Mouse (Mus musculus) C2C12 (cell line): ENCODE measurements at regions not wholly inside any gene's neighbourhood (a gene's known extent, or its start where the extent isn't known, plus 50 kb on each side); places are given as distances from the start of the nearest gene placed in this dataset.

Experiments
- H3K27me3 ChIP-seq: one replicate; pipeline ENCODE4 v1.6.1; 2011; ENCODE audit not compliant: control insufficient read depth, insufficient read depth, insufficient read length
- H3K36me3 ChIP-seq: one replicate; pipeline ENCODE4 v1.6.1; 2011; ENCODE audit not compliant: control insufficient read depth, insufficient read depth
- H3K4me3 ChIP-seq: one replicate; pipeline ENCODE4 v1.5.1; 2011; ENCODE audit warnings: mild to moderate bottlenecking, control low read depth; ENCODE audit not compliant: poor library complexity, insufficient read depth, severe bottlenecking
- H3K79me2 ChIP-seq: one replicate; pipeline ENCODE4 v1.6.1; 2011; ENCODE audit not compliant: control insufficient read depth, insufficient read depth
- H3K79me3 ChIP-seq: one replicate; pipeline ENCODE4 v1.6.1; 2011; ENCODE audit warnings: low read depth, control low read depth
- H3ac ChIP-seq: one replicate; pipeline ENCODE3; 2011; ENCODE audit warnings: low read depth; ENCODE audit not compliant: control insufficient read depth, insufficient read length
- CEBPB ChIP-seq: IDR thresholded peaks from one replicate; pipeline ENCODE4 v1.6.1; 2011; ENCODE audit warnings: low read depth, mild to moderate bottlenecking, control low read depth, moderate library complexity
- CTCF ChIP-seq: IDR thresholded peaks from one replicate; pipeline ENCODE4 v1.5.1; 2011; ENCODE audit not compliant: control insufficient read depth, insufficient read depth, insufficient read length
- FOSL1 ChIP-seq: IDR thresholded peaks from one replicate; pipeline ENCODE4 v1.8.0; 2011; ENCODE audit warnings: mild to moderate bottlenecking, low read length; ENCODE audit not compliant: poor library complexity, insufficient read depth, severe bottlenecking
- MAX ChIP-seq: IDR thresholded peaks from one replicate; pipeline ENCODE4 v1.6.1; 2011; ENCODE audit warnings: mild to moderate bottlenecking, control low read depth
- MYOD1 ChIP-seq: IDR thresholded peaks from one replicate; pipeline ENCODE4 v1.6.1; 2011; ENCODE audit warnings: low read depth; ENCODE audit not compliant: control insufficient read depth, insufficient read length
- MYOG ChIP-seq: IDR thresholded peaks from one replicate; pipeline ENCODE4 v1.6.1; 2011; ENCODE audit not compliant: control insufficient read depth, insufficient read length; ENCODE audit errors: extremely low read depth
- USF1 ChIP-seq: IDR thresholded peaks from one replicate; pipeline ENCODE4 v1.6.1; 2011; ENCODE audit warnings: low read depth, mild to moderate bottlenecking, control low read depth, moderate library complexity

GRCm38 (mm10) chr2:50815541-50815940 is 333.4 kb downstream of the Rnd3 start:
- H3K27me3 ChIP-seq: no peaks in the 10 kb centered on the region
- H3K4me3 ChIP-seq: no peak overlapping the region
- no peaks in the 10 kb centered on the region for H3K79me2 ChIP-seq
- no peak overlapping the region for H3ac ChIP-seq
- H3K79me3 ChIP-seq: no peaks in the 10 kb centered on the region
- TF ChIP-seq CEBPB: no peak
- H3K36me3 ChIP-seq: no peaks in the 10 kb centered on the region

DNA sequence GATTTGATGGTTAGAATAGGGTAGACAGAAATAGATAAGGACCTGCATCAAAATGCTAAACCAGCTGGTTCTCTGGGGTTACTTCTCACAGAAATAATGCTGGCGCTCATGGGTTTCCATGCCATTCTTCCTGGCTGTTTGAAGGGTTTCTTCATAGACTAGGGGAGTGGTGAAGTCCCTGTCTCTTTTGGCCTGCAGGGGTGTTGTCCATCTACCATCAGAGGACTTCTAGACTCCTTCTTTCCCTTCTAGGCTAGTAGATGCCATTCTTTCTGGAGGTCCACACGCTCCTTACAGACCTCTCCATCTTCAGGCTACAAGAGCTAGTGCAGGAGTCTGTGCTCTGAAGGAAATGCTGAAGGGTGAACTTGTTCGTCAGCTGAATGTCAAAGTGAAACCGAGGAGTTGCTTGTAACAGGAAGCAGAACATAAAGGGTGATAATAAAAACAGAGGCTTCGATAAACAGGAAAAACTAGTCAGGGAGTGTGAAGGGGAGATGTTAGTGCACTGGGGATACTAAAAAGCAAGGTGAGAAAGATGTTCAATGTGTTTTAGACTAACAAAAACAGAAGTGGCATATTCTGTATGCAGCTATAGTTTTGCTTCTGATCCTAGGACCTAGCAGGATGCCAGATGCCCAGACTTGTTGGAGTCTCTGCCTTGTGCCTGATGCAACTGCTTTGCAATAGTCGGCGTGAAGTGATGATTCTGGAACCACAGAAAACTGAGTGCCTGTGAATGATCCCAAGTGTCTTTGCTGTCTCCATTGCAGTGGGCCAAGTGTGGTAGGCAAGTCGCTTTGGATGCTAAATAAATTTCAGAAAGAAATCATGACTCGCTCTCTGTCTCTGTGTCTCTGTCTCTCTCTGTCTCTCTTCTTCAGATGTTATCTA is 335.1 kb downstream of the Rnd3 start:
- H3ac ChIP-seq: no peak overlapping the region
- H3K36me3 ChIP-seq: no peaks in the 10 kb centered on the region
- TF ChIP-seq MYOD1 (no peak), CTCF (no peak), MYOG (no peak), CEBPB (no peak), USF1 (no peak), FOSL1 (no peak), MAX (no peak)
- no peaks in the 10 kb centered on the region for H3K27me3 ChIP-seq
- no peaks in the 10 kb centered on the region for H3K79me2 ChIP-seq
- no peaks in the 10 kb centered on the region for H3K79me3 ChIP-seq
- no peak overlapping the region for H3K4me3 ChIP-seq

DNA sequence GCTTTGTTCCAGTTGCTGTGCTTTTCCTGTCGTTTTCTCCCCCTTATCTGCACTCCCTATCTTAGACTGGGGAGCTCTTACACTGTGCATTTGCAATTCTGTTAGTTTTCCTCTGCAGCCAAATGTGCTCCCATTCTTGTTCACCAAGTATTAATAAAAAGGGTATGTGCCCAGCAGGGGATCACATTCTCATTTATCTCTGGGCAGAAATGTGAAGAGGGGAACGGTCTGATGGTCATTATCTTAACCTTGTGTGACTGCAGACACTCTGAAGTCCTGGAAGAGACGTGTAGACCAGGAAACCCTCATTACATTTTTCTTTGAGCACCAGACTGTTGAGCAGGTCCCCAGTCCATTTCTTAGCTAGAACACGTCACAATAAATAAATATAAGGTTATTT is 336.6 kb downstream of the Rnd3 start:
- TF ChIP-seq MYOD1 (no peak), CTCF (no peak), CEBPB (no peak), MYOG (no peak), USF1 (no peak), MAX (no peak), FOSL1 (no peak)
- no peaks in the 10 kb centered on the region for H3K79me2 ChIP-seq
- H3K4me3 ChIP-seq: no peak overlapping the region
- H3K27me3 ChIP-seq: no peaks in the 10 kb centered on the region
- no peaks in the 10 kb centered on the region for H3K36me3 ChIP-seq
- H3ac ChIP-seq: no peak overlapping the region
- H3K79me3 ChIP-seq: no peaks in the 10 kb centered on the region

- Histone ChIP-seq H3K79me2 (no peaks in the 10 kb centered on the region), H3K36me3 (no peaks in the 10 kb centered on the region), H3K27me3 (no peaks in the 10 kb centered on the region), H3K4me3 (no peak overlapping the region), H3K79me3 (no peaks in the 10 kb centered on the region), H3ac (no peak overlapping the region)
- no peak for TF ChIP-seq USF1
- no peak for TF ChIP-seq MYOD1
- TF ChIP-seq FOSL1: no peak
- no peak for TF ChIP-seq CTCF
- no peak for TF ChIP-seq CEBPB
- TF ChIP-seq MYOG: no peak
- TF ChIP-seq MAX: no peak
These were observed 338.4 kb downstream of the Rnd3 start for GRCm38 (mm10) chr2:50810336-50811066.

- no peak for TF ChIP-seq CEBPB
- TF ChIP-seq MYOG: no peak
- TF ChIP-seq USF1: no peak
- H3K79me2 ChIP-seq: no peaks in the 10 kb centered on the region
- no peaks in the 10 kb centered on the region for H3K79me3 ChIP-seq
- no peak overlapping the region for H3K4me3 ChIP-seq
- no peak overlapping the region for H3ac ChIP-seq
- no peaks in the 10 kb centered on the region for H3K27me3 ChIP-seq
- H3K36me3 ChIP-seq: no peaks in the 10 kb centered on the region
These were observed 339.1 kb downstream of the Rnd3 start for GRCm38 (mm10) chr2:50809823-50810222.
